Mouse (Mus musculus) embryonic fibroblast, embryonic 13.5 days (primary cell): Measurements from ENCODE around the gene Cacnb4.

ENCODE experiments used
- CTCF ChIP-seq: IDR thresholded peaks from 2 replicates; pipeline ENCODE4 v1.5.1; 2011; ENCODE audit warnings: mild to moderate bottlenecking, control low read depth, low read length, moderate library complexity, borderline replicate concordance; ENCODE audit not compliant: insufficient read depth
- POLR2A ChIP-seq: IDR thresholded peaks from 2 replicates; pipeline ENCODE4 v1.6.1; 2011; ENCODE audit warnings: low read depth, mild to moderate bottlenecking, control low read depth, low read length, moderate library complexity

DNA sequence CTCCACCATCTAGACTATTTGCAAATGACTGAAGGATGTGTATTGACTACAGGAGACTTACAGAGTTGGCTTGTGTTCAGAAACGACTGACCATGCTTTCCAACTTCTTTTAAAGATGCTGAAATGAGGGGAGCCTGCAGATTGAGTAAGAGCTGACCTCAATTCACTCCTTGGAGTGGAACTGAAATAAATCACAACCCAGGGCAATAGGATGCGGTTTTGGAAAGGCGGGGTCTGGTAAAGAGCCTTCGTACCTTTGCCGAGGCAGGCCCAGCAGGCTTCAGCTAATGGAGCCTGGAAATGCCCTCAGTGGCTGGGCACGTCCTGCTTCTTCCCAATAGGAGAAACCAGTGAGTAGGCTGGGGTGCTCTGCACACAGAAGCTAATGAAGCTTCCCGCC, 147.4 kb downstream of the Cacnb4 start:
- TF ChIP-seq CTCF = no peak
- TF ChIP-seq POLR2A = no peak
